Comparison of ENCODE assay signal across 18 mouse cellular contexts in genomic region chr10:74934521-74934920, GRCm38 (mm10). TPM values are rescaled to one million over a fixed set of nuclear protein-coding genes. Genes with fewer than 3 reads are reported as not detected.
A peak's percentile ranks its signal among the peaks of the same experiment; 100 is the strongest.
DNase-seq lines count a peak whose midpoint lies in the region; ATAC-seq and TF ChIP-seq lines count a peak whose summit lies in the region.
"Had no signal": no experiment of that assay in that cellular context is flagged by ENCODE, and none has a peak within 500 bp of the region (broad histone marks: within the 10 kb centered on the region; RNA-seq: fewer than 3 reads in every experiment).

No protein-coding gene starts in this region.

- H3K4me1 ChIP-seq in heart, embryonic 10.5 days, result no peaks in the 10 kb centered on the region
- H3K4me1 ChIP-seq in megakaryocyte, embryonic 14.5 days, result peaks cover 84% of the 10 kb centered on the region
- no peaks in the 10 kb centered on the region for H3K4me1 ChIP-seq in G1E (ENCODE audit: insufficient read depth, low read depth, low read length)
- H3K4me1 ChIP-seq in kidney, adult 2 months (ENCODE audit: control insufficient read depth, insufficient read depth, low read length), result no peaks in the 10 kb centered on the region
- H3K4me1 ChIP-seq: limb, embryonic 12.5 days; lung, embryonic 15.5 days; midbrain, embryonic 13.5 days; neural tube, embryonic 13.5 days had no signal

- H3K36me3 ChIP-seq in heart, embryonic 10.5 days, result no peaks in the 10 kb centered on the region
- H3K36me3 ChIP-seq in megakaryocyte, embryonic 14.5 days (replicated peaks; ENCODE audit: low read length), result no peaks in the 10 kb centered on the region
- no peaks in the 10 kb centered on the region for H3K36me3 ChIP-seq in G1E (replicated peaks)
- H3K36me3 ChIP-seq in kidney, adult 2 months (ENCODE audit: control insufficient read depth, insufficient read depth, low read length), result no peaks in the 10 kb centered on the region
- H3K36me3 ChIP-seq: forebrain, embryonic 15.5 days; limb, embryonic 12.5 days; lung, embryonic 15.5 days; midbrain, embryonic 13.5 days; neural tube, embryonic 13.5 days had no signal

- DNase-seq in heart, embryonic 10.5 days (ENCODE audit: low spot score), result peak; percentile 67
- DNase-seq in heart, postnatal 10 days, result no peak
- DNase-seq in G1E (ENCODE audit: low spot score), result no peak
- DNase-seq in thymus, postnatal 25 days, result no peak
- no peak for DNase-seq in kidney, adult 2 months
- DNase-seq: adrenal gland, postnatal 25 days; layer of hippocampus, postnatal 36 days; thymus, postnatal 14 days had no signal

- WGBS in heart, embryonic 10.5 days, result 79% methylated on average over 12 of the region's 12 CpGs
- 79% methylated on average over 12 of the region's 12 CpGs for WGBS in kidney, adult 2 months

- no peak for ATAC-seq in megakaryocyte, adult 5-6 weeks (ENCODE audit: poor library complexity, severe bottlenecking)
- no peak for ATAC-seq in G1E (ENCODE audit: extremely low read depth, insufficient number of reproducible peaks, low FRiP score, poor library complexity, severe bottlenecking)
- ATAC-seq: hindbrain, embryonic 16.5 days had no signal

- no peak for TF ChIP-seq POLR2A in kidney, adult 2 months (IDR thresholded peaks at IDR 0.05; ENCODE audit: low read depth, low read length)

- TF ChIP-seq CTCF in G1E (IDR thresholded peaks at IDR 0.05; ENCODE audit: low read depth, low read length), result no peak
- TF ChIP-seq CTCF in kidney, adult 2 months (conservative IDR thresholded peaks at IDR 0.05; ENCODE audit: insufficient read depth, insufficient read length, low read depth, low read length), result no peak

- no peak overlapping the region for H3K27ac ChIP-seq in heart, embryonic 10.5 days
- H3K27ac ChIP-seq in kidney, adult 2 months (ENCODE audit: insufficient read depth, low read depth, low read length), result no peak overlapping the region
- H3K27ac ChIP-seq: limb, embryonic 12.5 days; liver, embryonic 14.5 days; lung, embryonic 15.5 days; midbrain, embryonic 13.5 days; neural tube, embryonic 13.5 days had no signal

- H3K4me3 ChIP-seq in heart, embryonic 10.5 days, result no peak overlapping the region
- peak overlapping the region; percentile 54 for H3K4me3 ChIP-seq in megakaryocyte, embryonic 14.5 days (replicated peaks)
- peak overlapping the region; percentile 40; the same call in 1 of the 2 replicates for H3K4me3 ChIP-seq in G1E (ENCODE audit: low read depth, low read length)
- H3K4me3 ChIP-seq in kidney, adult 2 months (ENCODE audit: insufficient read depth, low read depth, low read length), result no peak overlapping the region
- H3K4me3 ChIP-seq: forebrain, embryonic 15.5 days; limb, embryonic 12.5 days; lung, embryonic 15.5 days; midbrain, embryonic 13.5 days; neural tube, embryonic 13.5 days had no signal

- intact Hi-C loops in heart, postnatal 10 days (cut with DNase I), result no loop called here

- no peaks in the 10 kb centered on the region for H3K27me3 ChIP-seq in heart, embryonic 10.5 days (ENCODE audit: insufficient read depth, poor library complexity, severe bottlenecking)
- peaks cover 30% of the 10 kb centered on the region for H3K27me3 ChIP-seq in megakaryocyte, embryonic 14.5 days (replicated peaks)
- H3K27me3 ChIP-seq in G1E (ENCODE audit: insufficient read depth, low read length), result peaks cover 2% of the 10 kb centered on the region; the same call in 1 of the 2 replicates
- no peaks in the 10 kb centered on the region for H3K27me3 ChIP-seq in kidney, adult 2 months (replicated peaks; ENCODE audit: control insufficient read depth, insufficient read depth, low read length)
- H3K27me3 ChIP-seq: forebrain, embryonic 15.5 days; limb, embryonic 12.5 days; lung, embryonic 15.5 days; midbrain, embryonic 13.5 days; neural tube, embryonic 13.5 days had no signal

- no peaks in the 10 kb centered on the region for H3K9me3 ChIP-seq in heart, embryonic 10.5 days
- H3K9me3 ChIP-seq in megakaryocyte, embryonic 14.5 days, result no peaks in the 10 kb centered on the region
- H3K9me3 ChIP-seq in G1E (replicated peaks), result peaks cover 93% of the 10 kb centered on the region
- H3K9me3 ChIP-seq: forebrain, embryonic 15.5 days; limb, embryonic 12.5 days; lung, embryonic 15.5 days; midbrain, embryonic 13.5 days; neural tube, embryonic 13.5 days had no signal

RNA-seq across cellular contexts. Expression of gene Gnaz, which starts 32.5 kb away (rescaled TPM):
- 2.0 and 4.2 TPM in 2 replicates for polyA plus RNA-seq in heart, embryonic 10.5 days (2016; fragmentation: Nextera tagmentation; extraction: Ambion mirVana)
- total RNA-seq in heart, postnatal 10 days (2021), result 1 to 10 TPM; 1.3 to 1.5 TPM
- 224 and 350 TPM in 2 replicates for polyA plus RNA-seq in megakaryocyte, embryonic 14.5 days (2012; ENCODE audit: insufficient read depth, low replicate concordance)
- total RNA-seq in megakaryocyte, adult 5-6 weeks (2015), result 0.11 TPM in 1 of 2 replicates, not detected in the other
- total RNA-seq in megakaryocyte, adult 5-6 weeks (2017), result 0.18 TPM in 1 of 2 replicates, not detected in the other
- not detected in 2 replicates for total RNA-seq in G1E (2014; fragmentation: Nextera tagmentation)
- 0.11 TPM in 1 of 2 replicates, not detected in the other for total RNA-seq in G1E (2017)
- 0.02 TPM in 2 replicates for polyA plus RNA-seq in G1E (2012)
- 4.4 and 5.0 TPM in 2 replicates for polyA plus RNA-seq in kidney, adult 2 months (2012; rRNA removed)
- total RNA-seq: megakaryocyte-erythroid progenitor cell, adult 5-6 weeks had no signal

Comparison
In these comparisons a context has a peak if more than half of its experiments do, and no peak if none do; other contexts are left out.
1. H3K4me3 ChIP-seq: peak in megakaryocyte, embryonic 14.5 days (single experiment) and G1E (single experiment); none in heart, embryonic 10.5 days (single experiment) and kidney, adult 2 months (single experiment).
2. RNA of gene Gnaz, which starts 32.5 kb away (polyA plus RNA-seq): 224 to 350 TPM in megakaryocyte, embryonic 14.5 days; 4.4 to 5.0 TPM in kidney, adult 2 months, 2.0 to 4.2 TPM in heart, embryonic 10.5 days and 0.02 TPM in G1E; every median in the first group is over 10 times any median in the second.